Comparison of ENCODE assay signal across 13 mouse cellular contexts in the genomic region with DNA sequence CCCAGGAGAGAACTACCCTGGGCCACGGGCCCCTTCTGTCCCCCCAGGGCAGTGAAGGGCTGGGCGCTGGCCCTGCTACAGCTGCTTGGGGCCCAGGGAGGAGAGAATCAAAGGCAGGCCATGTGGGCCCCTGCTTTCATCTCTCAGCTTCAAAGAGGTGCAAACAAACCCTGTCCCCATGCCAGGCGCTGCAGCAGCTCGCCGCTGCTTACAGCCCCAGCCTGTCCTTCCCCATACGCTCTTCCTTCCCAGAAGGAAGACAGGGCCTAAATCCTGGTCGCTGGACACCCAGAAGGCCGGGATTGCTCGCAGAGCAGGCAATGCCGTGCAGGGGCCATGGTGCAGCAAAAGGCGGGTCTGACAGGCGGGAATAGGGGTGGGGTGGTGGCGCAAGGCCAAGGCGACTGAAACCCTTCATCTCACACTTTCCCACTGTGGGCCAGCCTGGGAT. TPM values are rescaled to one million over a fixed set of nuclear protein-coding genes. Genes with fewer than 3 reads are reported as not detected.
DNase-seq lines count a peak whose midpoint lies in the region; ATAC-seq and TF ChIP-seq lines count a peak whose summit lies in the region.
"Had no signal": no experiment of that assay in that cellular context is flagged by ENCODE, and none has a peak within 500 bp of the region (broad histone marks: within the 10 kb centered on the region; RNA-seq: fewer than 3 reads in every experiment).

No protein-coding gene starts in this region.

- TF ChIP-seq POLR2A in lung, adult 2 months (IDR thresholded peaks at IDR 0.05; ENCODE audit: borderline replicate concordance, extremely low read depth, low read depth, low read length): no peak

- H3K27ac ChIP-seq in heart, embryonic 13.5 days (replicated peaks): peak overlapping the region; percentile 57
- H3K27ac ChIP-seq in forebrain, embryonic 11.5 days (ENCODE audit: low read depth, low read length): no peak overlapping the region
- H3K27ac ChIP-seq in midbrain, embryonic 14.5 days (replicated peaks; ENCODE audit: low read depth, low read length): no peak overlapping the region
- H3K27ac ChIP-seq in liver, embryonic 12.5 days: no peak overlapping the region

- peak; percentile 48; the same call in 1 of the 2 replicates for ATAC-seq in heart, embryonic 13.5 days (ENCODE audit: extremely low read depth, insufficient number of reproducible peaks, low FRiP score, low TSS enrichment)
- peak; percentile 68 for ATAC-seq in forebrain, embryonic 11.5 days (replicated peaks; ENCODE audit: low FRiP score)
- no peak for ATAC-seq in midbrain, embryonic 14.5 days (ENCODE audit: low FRiP score, low TSS enrichment)
- ATAC-seq in liver, embryonic 12.5 days: no peak
- ATAC-seq: CD4-positive, CD25-positive, alpha-beta regulatory T cell, adult 4 months; liver, postnatal 0 days had no signal

- no peak overlapping the region for H3K4me3 ChIP-seq in heart, embryonic 13.5 days
- H3K4me3 ChIP-seq in lung, adult 2 months (replicated peaks; ENCODE audit: extremely low read depth, low read depth, low read length): no peak overlapping the region
- no peak overlapping the region for H3K4me3 ChIP-seq in forebrain, embryonic 11.5 days (ENCODE audit: low read depth, low read length)
- H3K4me3 ChIP-seq in midbrain, embryonic 14.5 days (replicated peaks; ENCODE audit: low read depth, low read length): no peak overlapping the region
- no peak overlapping the region for H3K4me3 ChIP-seq in liver, embryonic 12.5 days

- H3K27me3 ChIP-seq in heart, embryonic 13.5 days (replicated peaks): peaks cover 16% of the 10 kb centered on the region
- H3K27me3 ChIP-seq in forebrain, embryonic 11.5 days (ENCODE audit: control insufficient read depth, insufficient read depth, low read length): no peaks in the 10 kb centered on the region
- H3K27me3 ChIP-seq in midbrain, embryonic 14.5 days (ENCODE audit: control insufficient read depth, insufficient read depth, low read length): no peaks in the 10 kb centered on the region
- peaks cover 58% of the 10 kb centered on the region for H3K27me3 ChIP-seq in liver, embryonic 12.5 days (replicated peaks)

- H3K36me3 ChIP-seq in heart, embryonic 13.5 days: no peaks in the 10 kb centered on the region
- no peaks in the 10 kb centered on the region for H3K36me3 ChIP-seq in forebrain, embryonic 11.5 days (ENCODE audit: control insufficient read depth, insufficient read depth, low read length)
- H3K36me3 ChIP-seq in midbrain, embryonic 14.5 days (ENCODE audit: control insufficient read depth, insufficient read depth, low read length): no peaks in the 10 kb centered on the region
- no peaks in the 10 kb centered on the region for H3K36me3 ChIP-seq in liver, embryonic 12.5 days

- no peaks in the 10 kb centered on the region for H3K9me3 ChIP-seq in heart, embryonic 13.5 days
- H3K9me3 ChIP-seq in forebrain, embryonic 11.5 days (ENCODE audit: control insufficient read depth, low read length): no peaks in the 10 kb centered on the region
- no peaks in the 10 kb centered on the region for H3K9me3 ChIP-seq in midbrain, embryonic 14.5 days (ENCODE audit: control insufficient read depth, low read length)
- no peaks in the 10 kb centered on the region for H3K9me3 ChIP-seq in liver, embryonic 12.5 days (replicated peaks)

- H3K4me2 ChIP-seq in heart, embryonic 13.5 days: peak overlapping the region; percentile 44
- H3K4me2 ChIP-seq in forebrain, embryonic 11.5 days (ENCODE audit: low read depth, low read length, severe bottlenecking): no peak overlapping the region
- no peak overlapping the region for H3K4me2 ChIP-seq in midbrain, embryonic 14.5 days (ENCODE audit: low read length)
- no peak overlapping the region for H3K4me2 ChIP-seq in liver, embryonic 12.5 days

- peaks cover 21% of the 10 kb centered on the region for H3K4me1 ChIP-seq in heart, embryonic 13.5 days
- H3K4me1 ChIP-seq in lung, adult 2 months (ENCODE audit: control insufficient read depth, insufficient read depth, low read length): no peaks in the 10 kb centered on the region
- peaks cover 4% of the 10 kb centered on the region for H3K4me1 ChIP-seq in forebrain, embryonic 11.5 days (replicated peaks; ENCODE audit: control insufficient read depth, insufficient read depth, low read length)
- H3K4me1 ChIP-seq in midbrain, embryonic 14.5 days (ENCODE audit: control insufficient read depth, insufficient read depth, low read length): 0 out of 2 replicates have a peak, but pooled peaks cover 5% of the 10 kb centered on the region
- peaks cover 20% of the 10 kb centered on the region for H3K4me1 ChIP-seq in liver, embryonic 12.5 days

- 18% methylated on average over 14 of the region's 14 CpGs for WGBS in heart, embryonic 13.5 days
- 38% methylated on average over 14 of the region's 14 CpGs for WGBS in lung, adult 2 months
- WGBS in forebrain, embryonic 11.5 days: 30% methylated on average over 14 of the region's 14 CpGs
- 28% methylated on average over 14 of the region's 14 CpGs for WGBS in midbrain, embryonic 14.5 days
- WGBS in liver, embryonic 12.5 days (ENCODE audit: insufficient replicate concordance): 41% methylated on average over 14 of the region's 14 CpGs

- peak overlapping the region; percentile 63 for H3K9ac ChIP-seq in heart, embryonic 13.5 days
- peak overlapping the region; percentile 32; the same call in 1 of the 2 replicates for H3K9ac ChIP-seq in forebrain, embryonic 11.5 days (ENCODE audit: low read length)
- no peak overlapping the region for H3K9ac ChIP-seq in midbrain, embryonic 14.5 days (replicated peaks; ENCODE audit: low read length)
- H3K9ac ChIP-seq in liver, embryonic 12.5 days: no peak overlapping the region
- H3K9ac ChIP-seq: liver, postnatal 0 days had no signal

- no peak for DNase-seq in heart, postnatal 4 days
- DNase-seq in lung, postnatal 10 days: peak; percentile 35
- DNase-seq in lung, adult 2 months: no peak
- no peak for DNase-seq in forebrain, embryonic 11.5 days (ENCODE audit: low spot score)
- DNase-seq in midbrain, embryonic 14.5 days: peak; percentile 39
- DNase-seq in c-Kit-positive CD71-positive TER-119-positive erythroid progenitor cells, embryonic 14.5 days (ENCODE audit: low spot score): no peak
- DNase-seq: cerebellum, adult 2 months; layer of hippocampus, adult 9-11 months; liver, postnatal 0 days; thymus, postnatal 4 days had no signal

- no peak for TF ChIP-seq CTCF in lung, adult 2 months (IDR thresholded peaks at IDR 0.05; ENCODE audit: insufficient read depth, low read length)

RNA-seq across cellular contexts. Expression of a gene that starts 43.4 kb away (rescaled TPM):
- 0.17 and 0.28 TPM in 2 replicates for polyA plus RNA-seq in heart, embryonic 13.5 days (2015; fragmentation: Nextera tagmentation; extraction: Ambion mirVana)
- total RNA-seq in heart, postnatal 4 days (2021): 1 to 10 TPM; 4.1 to 4.9 TPM
- 0.13 TPM in 1 of 2 replicates, not detected in the other for polyA plus RNA-seq in lung, adult 2 months (2012; rRNA removed)
- not detected in 2 replicates for polyA plus RNA-seq in forebrain, embryonic 11.5 days (2014; fragmentation: Nextera tagmentation; extraction: Ambion mirVana)
- not detected in 2 replicates for polyA plus RNA-seq in midbrain, embryonic 14.5 days (2014; fragmentation: Nextera tagmentation; extraction: Ambion mirVana)
- not detected in 2 replicates for polyA plus RNA-seq in liver, embryonic 12.5 days (2016; fragmentation: Nextera tagmentation; extraction: Ambion mirVana)
- polyA plus RNA-seq: CD4-positive, CD25-positive, alpha-beta regulatory T cell, adult 4 months; liver, postnatal 0 days had no signal

RNA-seq across cellular contexts. Expression of a gene that starts 59.7 kb away (rescaled TPM):
- polyA plus RNA-seq in heart, embryonic 13.5 days (2015; fragmentation: Nextera tagmentation; extraction: Ambion mirVana): 170 and 176 TPM in 2 replicates
- 100 to 1,000 TPM; 198 to 204 TPM for total RNA-seq in heart, postnatal 4 days (2021)
- 56.4 and 112 TPM in 2 replicates for polyA plus RNA-seq in lung, adult 2 months (2012; rRNA removed)
- 225 and 238 TPM in 2 replicates for polyA plus RNA-seq in forebrain, embryonic 11.5 days (2014; fragmentation: Nextera tagmentation; extraction: Ambion mirVana)
- polyA plus RNA-seq in midbrain, embryonic 14.5 days (2014; fragmentation: Nextera tagmentation; extraction: Ambion mirVana): 105 and 106 TPM in 2 replicates
- polyA plus RNA-seq in liver, embryonic 12.5 days (2016; fragmentation: Nextera tagmentation; extraction: Ambion mirVana): 220 and 226 TPM in 2 replicates

Comparison
In these comparisons a context has a peak if more than half of its experiments do, and no peak if none do; other contexts are left out.
1. DNase-seq: peak in lung, postnatal 10 days (single experiment) and midbrain, embryonic 14.5 days (single experiment); none in heart, postnatal 4 days (single experiment), lung, adult 2 months (single experiment), forebrain, embryonic 11.5 days (single experiment) and c-Kit-positive CD71-positive TER-119-positive erythroid progenitor cells, embryonic 14.5 days (single experiment).
2. ATAC-seq: peak in heart, embryonic 13.5 days (single experiment) and forebrain, embryonic 11.5 days (single experiment); none in midbrain, embryonic 14.5 days (single experiment) and liver, embryonic 12.5 days (single experiment).
3. H3K9ac ChIP-seq: peak in heart, embryonic 13.5 days (single experiment) and forebrain, embryonic 11.5 days (single experiment); none in midbrain, embryonic 14.5 days (single experiment) and liver, embryonic 12.5 days (single experiment).